Mouse (Mus musculus): ENCODE results near the gene Snca.
"Not testable (repeated sequence)": the region's sequence is repeated elsewhere in the genome, so short reads cannot be mapped to it uniquely, and the experiment has no call there.

Snca gene

DNA sequence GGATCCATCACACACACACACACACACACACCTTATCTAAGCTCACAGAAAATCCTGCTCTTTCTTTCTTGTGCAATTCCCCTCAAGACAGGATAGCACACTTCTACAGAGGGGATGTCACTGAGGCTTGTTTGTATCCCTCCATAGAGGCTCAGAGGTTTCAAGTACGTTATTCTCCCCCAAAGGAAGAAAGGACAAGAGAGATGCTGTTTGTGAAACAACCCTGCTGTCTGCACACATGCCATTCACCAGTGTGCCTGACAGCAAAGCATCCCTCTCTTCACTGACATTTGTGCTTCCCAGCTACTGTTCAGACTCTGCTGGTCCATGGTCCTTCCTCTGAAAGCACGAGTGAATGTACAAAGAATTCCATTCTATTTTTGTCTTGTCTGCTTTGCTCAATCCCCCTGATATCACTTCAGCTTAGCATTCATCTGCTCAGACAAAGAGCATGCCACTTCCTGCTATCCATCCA, 119.6 kb downstream of the Snca start:
- DNase-seq: no peak

DNA sequence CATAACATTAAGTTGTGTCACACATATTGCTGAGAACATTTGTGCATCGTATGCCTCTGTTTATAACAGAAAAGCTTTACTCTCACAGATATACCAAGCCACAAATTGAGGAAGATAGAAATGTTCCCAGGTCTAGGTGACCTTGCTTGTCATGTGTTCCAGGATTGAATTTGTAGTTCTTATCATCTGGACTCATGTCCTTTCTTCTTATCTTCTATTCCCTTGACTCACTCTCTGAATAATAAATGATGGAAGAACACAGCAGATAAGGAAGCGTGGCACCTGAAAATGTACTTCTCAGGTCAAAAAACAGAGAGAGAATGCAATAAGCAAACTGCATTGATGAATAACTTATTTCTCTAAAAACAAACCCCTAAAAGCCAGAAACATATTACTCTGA, 131.6 kb downstream of the Snca start:
- no peak for DNase-seq

DNA sequence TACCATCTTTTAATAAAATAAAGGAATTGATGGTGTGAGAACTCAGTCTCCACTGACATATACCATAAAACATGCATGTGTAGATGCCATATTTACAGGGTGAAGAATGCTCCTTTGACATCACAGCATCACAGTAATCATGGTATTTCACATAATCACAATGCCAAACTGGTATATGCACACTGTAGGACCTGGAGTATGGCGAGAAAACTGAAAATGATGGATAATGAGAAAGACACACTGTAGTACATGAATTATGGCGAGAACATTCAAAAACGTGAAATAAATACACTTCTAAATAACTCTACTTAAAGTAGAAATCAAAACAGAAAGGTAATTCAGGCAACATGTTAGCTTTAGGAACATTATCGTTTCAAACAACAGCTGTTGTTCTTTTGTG, 142.6 kb downstream of the Snca start:
- not testable (repeated sequence) for DNase-seq

DNA sequence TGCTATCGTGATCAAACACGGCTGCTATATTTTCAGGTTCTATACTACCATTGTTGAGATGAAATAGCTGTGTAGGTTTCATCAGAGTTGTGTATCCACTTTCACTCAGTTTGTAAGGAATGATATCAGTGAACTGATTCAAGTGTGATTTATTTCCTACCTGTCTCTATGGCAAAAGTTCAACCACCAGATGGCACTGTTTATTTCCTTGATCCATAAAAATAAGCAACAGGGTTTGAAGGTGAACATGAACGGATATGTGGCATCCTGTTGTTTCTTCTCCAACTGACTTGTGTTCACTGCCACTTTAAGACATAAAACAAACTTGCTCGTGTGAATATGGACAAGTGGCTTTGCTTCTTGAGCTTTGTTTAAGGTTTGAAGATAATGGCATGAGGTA, 147.4 kb downstream of the Snca start:
- no peak for DNase-seq
